Mouse (Mus musculus): ENCODE results near the gene Gm10142.
"Not testable (repeated sequence)": the region's sequence is repeated elsewhere in the genome, so short reads cannot be mapped to it uniquely, and the experiment has no call there.

Gm10142 gene

DNA sequence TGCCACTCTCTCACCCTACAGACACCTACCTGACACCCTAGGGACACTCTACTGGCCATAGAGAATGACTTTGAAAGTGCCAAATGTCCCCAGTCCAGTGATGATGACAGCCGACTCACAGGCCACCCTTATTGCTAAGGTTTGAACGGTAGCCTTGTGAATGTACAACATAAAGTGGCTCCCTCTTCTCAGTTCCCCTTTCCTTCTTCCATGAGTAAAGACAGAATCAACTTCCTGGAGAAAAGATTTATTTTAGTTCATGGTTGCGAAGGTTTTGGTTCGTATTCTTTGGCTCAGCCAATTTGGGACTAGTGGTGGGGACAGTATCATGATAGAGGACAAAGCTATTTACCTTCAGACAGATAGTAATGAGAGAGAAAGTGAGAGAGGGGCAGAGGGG is 23.3 kb downstream of the Gm10142 start:
- DNase-seq (ENCODE audit: low read depth, low spot score): no peak

DNA sequence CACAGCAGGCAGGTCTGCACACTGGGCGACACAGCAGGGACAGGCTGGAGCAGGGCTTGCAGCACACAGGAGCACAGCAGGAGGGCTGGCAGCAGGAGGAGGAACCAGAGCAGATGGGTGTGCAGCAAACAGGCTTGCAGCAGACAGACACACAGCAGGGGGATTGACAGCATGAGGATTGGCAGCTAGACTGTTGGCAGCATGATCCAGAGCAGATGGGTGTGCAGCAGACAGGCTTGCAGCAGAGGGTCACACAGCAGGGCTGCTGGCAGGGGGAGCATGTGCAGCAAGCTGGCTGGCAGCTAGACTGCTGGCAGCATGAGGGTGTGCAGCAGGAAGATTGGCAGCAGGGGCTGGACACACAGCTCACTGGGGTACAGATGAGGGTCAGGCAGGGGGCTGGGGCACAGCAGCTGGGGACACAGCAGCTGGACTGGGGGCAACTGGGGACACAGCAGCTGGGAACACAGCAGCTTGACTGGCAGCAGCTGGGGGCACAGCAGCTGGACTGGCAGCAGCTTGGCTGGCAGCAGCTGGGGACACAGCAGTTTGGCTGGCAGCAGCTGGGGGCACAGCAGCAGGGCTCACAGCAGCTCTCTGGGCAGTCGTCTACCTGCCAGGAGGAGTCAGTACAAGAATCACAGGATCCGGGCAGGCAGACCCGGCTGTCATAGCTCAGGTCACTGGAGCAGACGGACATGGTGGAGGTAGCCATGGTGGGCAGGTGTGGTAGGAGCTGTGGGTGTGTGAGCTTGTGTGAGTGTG is 26.5 kb downstream of the Gm10142 start, which contains the start of gene Gm18596:
Gene Gm18596 (minus strand): TSS at position 715 of the 765 bp plus-strand sequence.
- DNase-seq (ENCODE audit: low read depth, low spot score): not testable (repeated sequence)

DNA sequence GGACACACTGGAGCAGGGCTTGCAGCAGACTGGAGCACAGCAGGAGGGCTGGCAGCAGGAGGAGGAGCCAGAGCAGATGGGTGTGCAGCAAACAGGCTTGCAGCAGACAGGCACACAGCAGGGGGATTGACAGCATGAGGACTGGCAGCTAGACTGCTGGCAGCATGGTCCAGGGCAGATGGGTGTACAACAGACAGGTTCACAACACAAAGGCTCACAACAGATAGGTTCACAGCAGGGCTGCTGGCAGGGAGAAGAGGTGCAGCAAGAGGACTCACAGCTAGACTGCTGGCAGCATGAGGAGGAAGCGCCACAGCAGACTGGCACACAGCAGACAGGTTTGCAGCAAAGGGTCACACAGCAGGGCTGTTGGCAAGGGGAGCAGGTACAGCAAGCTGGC is 35.1 kb downstream of the Gm10142 start:
- not testable (repeated sequence) for DNase-seq (ENCODE audit: low read depth, low spot score)

DNA sequence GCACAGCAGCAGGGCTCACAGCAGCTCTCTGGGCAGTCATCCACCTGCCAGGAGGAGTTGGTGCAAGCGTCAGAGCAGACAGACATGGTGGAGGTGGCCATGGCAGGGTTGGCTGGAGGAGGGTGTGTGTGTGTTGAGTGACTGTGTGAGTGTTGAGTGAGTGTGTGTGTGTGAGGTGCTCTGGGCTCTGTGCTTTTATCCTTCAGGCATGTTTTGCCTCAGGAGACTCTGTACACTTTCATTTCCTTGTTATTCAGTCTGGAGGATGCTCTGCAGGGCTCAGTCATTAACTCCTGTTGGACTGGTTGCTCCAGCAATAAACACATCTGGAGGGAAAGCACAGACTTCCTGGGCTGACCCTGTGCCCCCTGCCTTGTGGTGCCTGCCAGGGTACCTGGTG is 35.6 kb downstream of the Gm10142 start, which contains the start of gene Gm9736:
Gene Gm9736 (minus strand): TSS at position 101 of the 400 bp plus-strand sequence.
- not testable (repeated sequence) for DNase-seq (ENCODE audit: low read depth, low spot score)

DNA sequence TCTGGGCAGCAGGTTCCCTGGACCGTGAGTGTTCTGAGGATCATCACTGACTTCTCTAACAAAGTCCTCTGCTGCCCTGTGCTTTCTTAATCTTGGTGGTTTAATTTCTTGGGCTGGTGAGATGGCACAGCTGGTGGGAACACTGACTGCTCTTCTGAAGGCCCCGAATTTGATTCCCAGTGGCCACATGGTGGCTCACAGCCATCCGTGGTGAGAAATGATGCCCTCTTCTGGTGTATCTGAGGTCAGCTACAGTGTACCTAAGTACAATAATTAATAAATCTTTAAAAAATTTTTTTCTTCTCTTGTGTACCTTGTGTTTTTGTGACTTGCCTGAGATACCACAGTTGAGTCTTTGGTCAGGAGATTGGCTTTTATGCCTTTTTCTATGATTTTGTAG is 36.7 kb downstream of the Gm10142 start:
- DNase-seq (ENCODE audit: low read depth, low spot score): not testable (repeated sequence)

DNA sequence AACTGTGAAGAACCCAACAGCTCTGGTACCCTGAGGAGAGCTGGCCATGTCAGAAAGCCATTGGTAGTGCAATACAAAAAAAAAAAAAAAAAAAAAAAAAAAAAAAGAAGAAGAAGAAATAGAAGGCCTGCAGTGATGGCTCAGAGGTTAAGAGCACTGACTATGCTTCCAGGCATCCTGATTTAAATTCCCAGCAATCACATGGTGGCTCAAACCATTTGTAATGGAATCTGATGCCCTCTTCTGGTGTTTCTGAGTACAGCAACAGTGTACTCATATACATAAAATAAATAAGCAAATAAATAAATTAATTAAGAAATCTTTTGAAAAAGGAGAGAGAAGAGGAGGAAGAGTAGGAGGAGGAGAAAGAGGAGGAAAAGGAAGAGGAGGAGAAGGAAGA is 37.8 kb downstream of the Gm10142 start:
- no peak for DNase-seq (ENCODE audit: low read depth, low spot score)

DNA sequence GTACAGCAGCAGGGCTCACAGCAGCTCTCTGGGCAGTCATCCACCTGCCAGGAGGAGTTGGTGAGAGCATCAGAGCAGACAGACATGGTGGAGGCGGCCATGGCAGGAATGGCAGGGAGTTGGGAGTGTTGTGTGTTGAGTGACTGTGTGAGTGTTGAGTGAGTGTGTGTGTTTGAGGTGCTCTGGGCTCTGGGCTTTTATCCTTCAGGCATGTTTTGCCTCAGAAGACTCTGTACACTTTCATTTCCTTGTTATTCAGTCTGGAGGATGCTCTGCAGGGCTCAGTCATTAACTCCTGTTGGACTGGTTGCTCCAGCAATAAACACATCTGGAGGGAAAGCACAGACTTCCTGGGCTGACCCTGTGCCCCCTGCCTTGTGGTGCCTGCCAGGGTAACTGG is 44.0 kb downstream of the Gm10142 start, which contains the start of gene Gm3233:
Gene Gm3233 (minus strand): TSS at position 101 of the 400 bp plus-strand sequence.
- not testable (repeated sequence) for DNase-seq (ENCODE audit: low read depth, low spot score)
